Mouse (Mus musculus) myocyte (in vitro differentiated cells): ENCODE results near the gene Tcf7.
"Not testable (repeated sequence)": the region's sequence is repeated elsewhere in the genome, so short reads cannot be mapped to it uniquely, and the experiment has no call there.

Source experiments
- CEBPB ChIP-seq: IDR thresholded peaks from 2 replicates; pipeline ENCODE4 v1.6.1; 2011; ENCODE audit warnings: mild to moderate bottlenecking, moderate library complexity; ENCODE audit not compliant: poor library complexity, insufficient read depth, severe bottlenecking
- POLR2A ChIP-seq: IDR thresholded peaks from one replicate; pipeline ENCODE4 v1.6.1; 2011; ENCODE audit warnings: low read depth, mild to moderate bottlenecking, control low read depth, moderate library complexity; ENCODE audit not compliant: insufficient read length

GRCm38 (mm10) chr11:52221921-52222320, 60.9 kb downstream of the Tcf7 start:
- not testable (repeated sequence) for TF ChIP-seq CEBPB, POLR2A
